Mouse (Mus musculus) spleen, adult 2 months (tissue): ENCODE results near the gene Gm10382. TPM values are rescaled to one million over a fixed set of nuclear protein-coding genes. Genes with fewer than 3 reads are reported as not detected.
A peak's percentile ranks its signal among the peaks of the same experiment; 100 is the strongest.

ENCODE experiments used
- DNase-seq, 2 experiments: peaks; one replicate each; pipeline versions ENCODE4 v3.0.0 to v3.0.0-alpha.2; 2012 to 2021; ENCODE audit warnings: low spot score in 2 of 2, low read depth in 1 of 2
- H3K27ac ChIP-seq: fragments of 200-500 bp; 2 replicates; pipeline ENCODE4 v1.5.1; 2012; ENCODE audit warnings: low read length, inconsistent platforms; ENCODE audit not compliant: insufficient read depth
- H3K27me3 ChIP-seq: fragments of 200-500 bp; 2 replicates; pipeline ENCODE4 v1.6.1; 2012; ENCODE audit warnings: mild to moderate bottlenecking, moderate library complexity, low read length, inconsistent platforms; ENCODE audit not compliant: control insufficient read depth, insufficient read depth
- H3K36me3 ChIP-seq: fragments of 200-500 bp; 2 replicates; pipeline ENCODE4 v1.6.1; 2012; ENCODE audit warnings: mild to moderate bottlenecking, low read length, inconsistent platforms; ENCODE audit not compliant: control insufficient read depth, insufficient read depth
- H3K4me1 ChIP-seq: fragments of 200-500 bp; 2 replicates; pipeline ENCODE4 v1.6.1; 2011; ENCODE audit warnings: inconsistent platforms; ENCODE audit not compliant: control insufficient read depth, insufficient read depth, insufficient read length
- H3K4me3 ChIP-seq: fragments of 200-500 bp; 2 replicates; pipeline ENCODE4 v1.5.1; 2011; ENCODE audit warnings: mild to moderate bottlenecking, inconsistent platforms; ENCODE audit not compliant: insufficient read depth, insufficient read length; ENCODE audit errors: extremely low read depth
- CTCF ChIP-seq: fragments of 200-500 bp; IDR thresholded peaks from 2 replicates; pipeline ENCODE4 v1.5.1; 2011; ENCODE audit warnings: mild to moderate bottlenecking, inconsistent platforms; ENCODE audit not compliant: insufficient read depth, insufficient read length, insufficient replicate concordance; ENCODE audit errors: extremely low read depth
- POLR2A ChIP-seq: fragments of 200-500 bp; IDR thresholded peaks from 2 replicates; pipeline ENCODE4 v1.6.1; 2011; ENCODE audit warnings: low read depth, low read length, inconsistent platforms
- WGBS: fragments of 180-500 bp; shearing (Covaris S2); methylation state at CpG from one replicate; pipeline ENCODE4 v1.1.7; 2018; 5-methylcytosine and 5-hydroxymethylcytosine counted together
- polyA plus RNA-seq: library from polyadenylated mRNA; depleted of rRNA; stranded (reverse); fragments of >200 nt; gene quantifications from 2 replicates; pipeline ENCODE4 v1.2.3, GENCODE M21; 2012

Gene Gm10382
- polyA plus RNA-seq, 1 experiment, result 0.08 TPM

DNA sequence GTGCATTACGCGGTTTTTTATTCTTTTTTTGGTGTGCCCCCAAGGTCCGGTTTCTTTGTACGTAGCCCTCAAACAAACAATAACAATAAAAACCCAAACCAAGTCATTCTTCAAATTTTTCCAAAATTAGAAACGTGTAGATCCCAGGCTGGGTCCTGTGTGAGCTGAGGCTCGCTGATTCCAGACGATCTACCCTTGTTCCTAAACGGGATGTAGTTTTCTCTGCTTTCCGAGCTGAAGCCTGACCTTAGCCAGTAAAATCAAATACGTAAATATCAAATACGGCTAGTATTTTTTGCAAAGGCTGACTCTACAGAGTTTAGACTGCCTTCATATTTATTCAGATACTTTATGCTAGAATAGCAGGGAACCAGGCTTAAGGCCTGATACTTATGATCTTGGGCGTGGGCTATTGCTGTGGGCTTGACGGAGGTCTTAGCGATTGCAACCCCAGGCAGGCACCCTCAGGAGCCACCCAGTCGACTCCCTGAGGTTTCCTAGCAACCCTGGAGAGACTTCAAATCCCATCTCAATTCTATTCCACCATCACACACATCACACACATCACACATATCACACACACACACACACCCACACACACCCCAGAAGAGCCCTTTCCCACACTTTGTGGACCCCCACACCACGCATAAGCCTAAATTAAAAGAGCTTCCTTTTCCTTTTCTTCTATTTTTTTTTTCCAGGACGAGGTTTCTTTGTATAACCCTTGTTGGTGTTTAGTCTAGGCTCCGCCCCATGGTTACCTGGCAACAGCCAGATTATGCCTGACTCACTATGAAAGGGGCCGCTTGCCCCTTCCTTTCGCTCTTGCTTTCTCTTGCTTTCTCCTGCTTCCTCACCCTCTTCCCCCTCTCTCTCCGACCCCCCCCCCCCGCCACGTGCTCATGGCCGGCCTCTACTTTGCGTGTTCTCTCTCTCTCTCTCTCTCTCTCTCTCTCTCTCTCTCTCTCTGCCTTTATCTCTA, 4.8 kb downstream of the Gm10382 start:
- 8% methylated on average over 24 of the region's 25 CpGs for WGBS
- Histone ChIP-seq H3K27me3 (no peaks in the 10 kb centered on the region), H3K4me1 (peaks cover 8% of the 10 kb centered on the region; the same call in 1 of the 2 replicates), H3K4me3 (peak overlapping the region; percentile 64), H3K27ac (peak overlapping the region; percentile 98), H3K36me3 (no peaks in the 10 kb centered on the region)
- TF ChIP-seq POLR2A, result no peak
- TF ChIP-seq CTCF, result no peak
- peak; percentile 75 to 85 for DNase-seq

DNA sequence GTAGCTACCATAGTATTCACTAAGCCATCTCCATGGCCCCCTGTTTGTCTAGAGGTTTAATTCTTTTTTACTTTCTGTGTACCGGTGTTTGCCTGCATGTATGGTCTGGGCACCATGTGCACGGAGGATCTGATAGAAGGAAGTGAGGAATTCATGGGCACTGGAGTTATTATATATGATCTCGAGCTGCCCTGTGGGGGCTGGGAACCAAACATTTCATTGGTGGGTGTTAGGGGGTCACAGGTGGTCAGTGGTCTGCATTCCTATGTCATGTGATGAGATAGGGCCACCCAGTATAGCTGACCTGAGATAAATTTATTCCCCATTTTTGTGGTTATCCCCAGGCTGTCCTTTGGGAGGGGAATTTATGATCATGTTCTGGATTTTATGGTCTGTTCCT, 5.9 kb downstream of the Gm10382 start:
- H3K4me3 ChIP-seq, result no peak overlapping the region
- H3K36me3 ChIP-seq, result no peaks in the 10 kb centered on the region
- no peaks in the 10 kb centered on the region for H3K27me3 ChIP-seq
- 48% methylated on average over 3 of the region's 3 CpGs for WGBS
- H3K27ac ChIP-seq, result no peak overlapping the region
- no peak for DNase-seq
- H3K4me1 ChIP-seq, result peaks cover 8% of the 10 kb centered on the region; the same call in 1 of the 2 replicates
- TF ChIP-seq CTCF (no peak), POLR2A (no peak)

DNA sequence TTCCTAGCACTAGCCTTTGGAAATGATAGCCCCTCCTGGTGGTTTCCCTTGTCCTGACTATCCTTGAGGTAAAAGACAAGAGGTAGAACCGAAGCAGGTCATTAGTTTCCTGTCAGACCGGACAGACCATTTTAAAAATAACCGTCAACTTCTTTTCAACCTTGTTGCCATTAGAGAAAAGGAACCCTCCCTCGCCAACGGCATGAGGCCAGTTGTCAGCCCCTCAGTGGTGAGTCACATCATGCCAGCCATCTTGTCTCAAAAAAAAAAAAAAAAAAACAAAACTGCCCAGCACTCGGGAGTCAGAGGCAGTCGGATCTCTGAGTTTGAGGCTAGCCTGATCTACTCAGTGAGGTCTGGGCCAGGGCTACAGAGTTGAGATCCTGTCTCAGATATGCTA, 11.8 kb downstream of the Gm10382 start:
- 71% methylated on average over 7 of the region's 7 CpGs for WGBS
- Histone ChIP-seq H3K27ac (no peak overlapping the region), H3K36me3 (no peaks in the 10 kb centered on the region), H3K4me1 (no peaks in the 10 kb centered on the region), H3K4me3 (no peak overlapping the region), H3K27me3 (no peaks in the 10 kb centered on the region)
- no peak for TF ChIP-seq POLR2A
- TF ChIP-seq CTCF, result no peak
- DNase-seq, result no peak

DNA sequence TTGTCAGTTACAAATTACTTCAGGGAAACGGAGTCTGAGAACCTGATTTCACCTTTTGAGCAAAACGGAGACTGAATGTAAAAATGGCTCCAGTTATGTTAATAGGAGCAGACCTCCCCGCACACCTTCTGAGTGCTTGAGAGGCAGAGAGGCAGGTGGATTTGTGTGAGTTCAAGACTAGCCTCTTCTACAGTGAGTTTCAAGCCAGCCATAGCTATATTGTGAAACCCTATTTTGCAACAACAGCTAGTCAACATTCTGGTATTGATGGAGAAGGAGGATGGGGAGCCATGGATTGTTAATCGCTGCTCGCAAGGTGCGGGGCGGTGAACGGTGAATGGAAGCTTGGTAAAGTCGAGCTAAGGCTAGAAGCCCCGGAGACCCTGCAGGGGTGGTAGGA, 13.4 kb downstream of the Gm10382 start:
- no peak for DNase-seq
- TF ChIP-seq CTCF (no peak), POLR2A (no peak)
- peaks cover 8% of the 10 kb centered on the region; the same call in 1 of the 2 replicates for H3K4me1 ChIP-seq
- H3K4me3 ChIP-seq, result no peak overlapping the region
- H3K27me3 ChIP-seq, result no peaks in the 10 kb centered on the region
- 89% methylated on average over 10 of the region's 10 CpGs for WGBS
- H3K27ac ChIP-seq, result no peak overlapping the region
- no peaks in the 10 kb centered on the region for H3K36me3 ChIP-seq

DNA sequence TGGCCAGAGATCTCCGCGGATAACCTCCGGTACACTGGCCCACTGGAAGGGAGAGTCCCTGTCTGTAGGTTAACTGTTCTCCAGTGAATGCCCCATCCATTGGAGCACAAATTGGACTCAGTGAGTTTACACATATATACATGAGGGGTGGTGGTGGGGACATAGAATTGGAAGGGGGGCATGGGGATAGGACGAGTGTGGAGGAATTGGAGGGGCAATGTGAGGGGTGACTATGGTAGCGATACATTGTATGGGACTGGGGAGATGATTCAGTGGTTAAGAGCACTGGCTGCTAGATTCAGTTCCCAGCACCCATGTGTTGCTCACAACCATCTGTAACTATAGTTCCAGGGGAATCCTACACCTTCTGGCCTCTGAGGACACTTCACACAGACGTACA, 13.9 kb downstream of the Gm10382 start:
- TF ChIP-seq CTCF (no peak), POLR2A (no peak)
- H3K36me3 ChIP-seq, result no peaks in the 10 kb centered on the region
- H3K4me1 ChIP-seq, result peaks cover 8% of the 10 kb centered on the region; the same call in 1 of the 2 replicates
- H3K27ac ChIP-seq, result no peak overlapping the region
- WGBS, result 86% methylated on average over 6 of the region's 6 CpGs
- no peak overlapping the region for H3K4me3 ChIP-seq
- no peaks in the 10 kb centered on the region for H3K27me3 ChIP-seq
- DNase-seq, result no peak

DNA sequence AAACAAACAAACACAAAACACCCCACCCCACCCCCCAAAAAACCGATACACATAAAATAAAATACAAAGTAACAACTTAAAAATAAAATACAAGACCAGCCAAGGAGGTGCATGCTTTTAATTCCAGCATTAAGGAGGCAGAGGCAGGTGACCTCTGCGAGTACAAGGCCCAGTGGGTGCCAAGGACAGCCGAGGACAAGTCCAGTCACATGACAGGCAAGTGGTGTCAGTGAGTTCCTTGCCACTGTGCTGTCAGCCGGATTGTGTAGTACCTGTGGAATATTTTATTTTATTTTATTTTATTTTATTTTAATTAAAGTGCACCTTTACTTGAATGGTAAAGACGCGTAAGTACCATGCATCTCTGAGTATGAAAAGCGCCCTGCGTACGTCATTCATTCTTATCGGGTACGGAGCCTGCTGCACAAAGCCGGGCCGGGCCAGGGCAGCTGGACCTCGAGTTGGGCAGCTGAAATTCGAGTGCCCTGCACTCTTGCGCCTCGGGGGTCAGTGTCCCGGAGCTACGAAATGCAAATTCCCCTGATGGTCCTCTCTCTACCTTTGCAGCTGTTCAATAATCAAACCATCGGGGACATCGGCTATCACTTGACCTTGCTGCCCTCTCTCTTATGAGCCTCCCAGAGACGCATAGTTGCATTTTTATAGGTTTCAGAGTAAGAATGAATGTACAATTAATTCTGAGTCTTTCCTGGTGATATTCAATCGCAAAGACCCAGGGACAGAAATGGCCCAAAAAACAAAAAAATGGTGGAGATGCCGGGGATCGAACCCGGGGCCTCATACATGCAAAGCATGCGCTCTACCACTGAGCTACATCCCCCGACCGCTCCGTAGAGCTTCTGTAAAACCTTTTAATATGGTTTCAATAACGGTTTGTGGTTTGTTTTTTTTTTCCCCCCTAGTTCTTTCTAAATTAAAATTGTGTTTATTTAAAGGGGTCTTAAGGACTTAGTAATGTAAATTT, 14.7 kb downstream of the Gm10382 start:
- no peaks in the 10 kb centered on the region for H3K27me3 ChIP-seq
- H3K4me3 ChIP-seq, result no peak overlapping the region
- peak in 1 of 2 experiments; percentile 37 for DNase-seq
- H3K4me1 ChIP-seq, result peaks cover 8% of the 10 kb centered on the region; the same call in 1 of the 2 replicates
- WGBS, result 41% methylated on average over 31 of the region's 31 CpGs
- TF ChIP-seq POLR2A (no peak), CTCF (no peak)
- no peaks in the 10 kb centered on the region for H3K36me3 ChIP-seq
- no peak overlapping the region for H3K27ac ChIP-seq
